Mouse (Mus musculus): Measurements from ENCODE around the gene Eml6. TPM values are rescaled to one million over a fixed set of nuclear protein-coding genes. Genes with fewer than 3 reads are reported as not detected.
A peak's percentile ranks its signal among the peaks of the same experiment; 100 is the strongest.
"Not testable (repeated sequence)": the region's sequence is repeated elsewhere in the genome, so short reads cannot be mapped to it uniquely, and the experiment has no call there.

The Eml6 gene
- polyA plus RNA-seq, 2 experiments, result 1.3 to 1.5 TPM

- WGBS, result 61% methylated on average over 3 of the region's 3 CpGs
- no peak for ATAC-seq (ENCODE audit: low FRiP score, low read depth)
- Histone ChIP-seq H3K27ac (replicated peaks; ENCODE audit: low read depth, low read length) (no peak overlapping the region), H3K4me1 (ENCODE audit: control insufficient read depth, insufficient read depth, low read length) (no peaks in the 10 kb centered on the region), H3K4me3 (replicated peaks; ENCODE audit: low read length) (no peak overlapping the region), H3K36me3 (ENCODE audit: control insufficient read depth, insufficient read depth, low read length) (no peaks in the 10 kb centered on the region), H3K4me2 (replicated peaks; ENCODE audit: low read depth, low read length, severe bottlenecking) (no peak overlapping the region), H3K9me3 (ENCODE audit: control insufficient read depth, low read length) (no peaks in the 10 kb centered on the region), H3K9ac (ENCODE audit: low read depth, low read length, severe bottlenecking) (no peak overlapping the region), H3K27me3 (ENCODE audit: control insufficient read depth, insufficient read depth, low read length) (no peaks in the 10 kb centered on the region)
- no peak for TF ChIP-seq POLR2A (IDR thresholded peaks at IDR 0.05; ENCODE audit: borderline replicate concordance, extremely low read depth, insufficient read depth, insufficient read length)
- DNase-seq (ENCODE audit: low spot score), result no peak
These were observed 148.6 kb downstream of the Eml6 start for GRCm38 (mm10) chr11:29877280-29877679.

- H3K27ac ChIP-seq (replicated peaks; ENCODE audit: low read depth, low read length); H3K36me3 ChIP-seq (ENCODE audit: control insufficient read depth, insufficient read depth, low read length); H3K9me3 ChIP-seq (ENCODE audit: control insufficient read depth, low read length); H3K4me1 ChIP-seq (ENCODE audit: control insufficient read depth, insufficient read depth, low read length); H3K4me3 ChIP-seq (replicated peaks; ENCODE audit: low read length); H3K9ac ChIP-seq (ENCODE audit: low read depth, low read length, severe bottlenecking); DNase-seq (ENCODE audit: low spot score); H3K4me2 ChIP-seq (replicated peaks; ENCODE audit: low read depth, low read length, severe bottlenecking); H3K27me3 ChIP-seq (ENCODE audit: control insufficient read depth, insufficient read depth, low read length); ATAC-seq (ENCODE audit: low FRiP score, low read depth): not testable (repeated sequence)
- 88% methylated on average over 1 of the region's 1 CpGs for WGBS
These were observed 151.1 kb downstream of the Eml6 start for GRCm38 (mm10) chr11:29874781-29875180.

GRCm38 (mm10) chr11:29870174-29870573 lies 155.7 kb downstream of the Eml6 start:
- Histone ChIP-seq H3K4me2 (replicated peaks; ENCODE audit: low read depth, low read length, severe bottlenecking) (no peak overlapping the region), H3K27ac (replicated peaks; ENCODE audit: low read depth, low read length) (no peak overlapping the region), H3K4me1 (ENCODE audit: control insufficient read depth, insufficient read depth, low read length) (no peaks in the 10 kb centered on the region), H3K9me3 (ENCODE audit: control insufficient read depth, low read length) (no peaks in the 10 kb centered on the region), H3K27me3 (ENCODE audit: control insufficient read depth, insufficient read depth, low read length) (no peaks in the 10 kb centered on the region), H3K36me3 (ENCODE audit: control insufficient read depth, insufficient read depth, low read length) (no peaks in the 10 kb centered on the region), H3K9ac (ENCODE audit: low read depth, low read length, severe bottlenecking) (no peak overlapping the region), H3K4me3 (replicated peaks; ENCODE audit: low read length) (no peak overlapping the region)
- WGBS, result 85% methylated on average over 2 of the region's 2 CpGs
- DNase-seq (ENCODE audit: low spot score), result no peak
- no peak for TF ChIP-seq POLR2A (IDR thresholded peaks at IDR 0.05; ENCODE audit: borderline replicate concordance, extremely low read depth, insufficient read depth, insufficient read length)
- no peak for ATAC-seq (ENCODE audit: low FRiP score, low read depth)

- Histone ChIP-seq H3K4me3 (replicated peaks; ENCODE audit: low read length) (no peak overlapping the region), H3K9ac (ENCODE audit: low read depth, low read length, severe bottlenecking) (no peak overlapping the region), H3K4me1 (ENCODE audit: control insufficient read depth, insufficient read depth, low read length) (no peaks in the 10 kb centered on the region), H3K27ac (replicated peaks; ENCODE audit: low read depth, low read length) (no peak overlapping the region), H3K36me3 (ENCODE audit: control insufficient read depth, insufficient read depth, low read length) (no peaks in the 10 kb centered on the region), H3K27me3 (ENCODE audit: control insufficient read depth, insufficient read depth, low read length) (no peaks in the 10 kb centered on the region), H3K4me2 (replicated peaks; ENCODE audit: low read depth, low read length, severe bottlenecking) (no peak overlapping the region), H3K9me3 (ENCODE audit: control insufficient read depth, low read length) (no peaks in the 10 kb centered on the region)
- DNase-seq (ENCODE audit: low spot score), result no peak
- no peak for ATAC-seq (ENCODE audit: low FRiP score, low read depth)
- no peak for TF ChIP-seq POLR2A (IDR thresholded peaks at IDR 0.05; ENCODE audit: borderline replicate concordance, extremely low read depth, insufficient read depth, insufficient read length)
These were observed 161.6 kb downstream of the Eml6 start for GRCm38 (mm10) chr11:29864269-29864668.

- TF ChIP-seq POLR2A (IDR thresholded peaks at IDR 0.05; ENCODE audit: borderline replicate concordance, extremely low read depth, insufficient read depth, insufficient read length), result no peak
These were observed 164.0 kb downstream of the Eml6 start for GRCm38 (mm10) chr11:29861750-29862397.

GRCm38 (mm10) chr11:29861040-29861439 lies 164.8 kb downstream of the Eml6 start:
- H3K4me3 ChIP-seq (replicated peaks; ENCODE audit: low read length), result no peak overlapping the region
- no peak overlapping the region for H3K9ac ChIP-seq (ENCODE audit: low read depth, low read length, severe bottlenecking)
- H3K36me3 ChIP-seq (ENCODE audit: control insufficient read depth, insufficient read depth, low read length), result no peaks in the 10 kb centered on the region
- H3K9me3 ChIP-seq (ENCODE audit: control insufficient read depth, low read length), result no peaks in the 10 kb centered on the region
- no peak overlapping the region for H3K27ac ChIP-seq (replicated peaks; ENCODE audit: low read depth, low read length)
- TF ChIP-seq POLR2A (IDR thresholded peaks at IDR 0.05; ENCODE audit: borderline replicate concordance, extremely low read depth, insufficient read depth, insufficient read length), result no peak
- DNase-seq (ENCODE audit: low spot score) (no peak), ATAC-seq (ENCODE audit: low FRiP score, low read depth) (no peak)
- no peak overlapping the region for H3K4me2 ChIP-seq (replicated peaks; ENCODE audit: low read depth, low read length, severe bottlenecking)
- 76% methylated on average over 2 of the region's 2 CpGs for WGBS
- no peaks in the 10 kb centered on the region for H3K27me3 ChIP-seq (ENCODE audit: control insufficient read depth, insufficient read depth, low read length)
- no peaks in the 10 kb centered on the region for H3K4me1 ChIP-seq (ENCODE audit: control insufficient read depth, insufficient read depth, low read length)

More at GRCm38 (mm10) chr11:29861750-29862397, 164.0 kb downstream of the Eml6 start:
- no peak for ATAC-seq (ENCODE audit: low FRiP score, low read depth)
- WGBS, result 47% methylated on average over 2 of the region's 2 CpGs
- no peak overlapping the region for H3K4me2 ChIP-seq (replicated peaks; ENCODE audit: low read depth, low read length, severe bottlenecking)
- no peaks in the 10 kb centered on the region for H3K4me1 ChIP-seq (ENCODE audit: control insufficient read depth, insufficient read depth, low read length)
- H3K4me3 ChIP-seq (replicated peaks; ENCODE audit: low read length), result no peak overlapping the region
- H3K9me3 ChIP-seq (ENCODE audit: control insufficient read depth, low read length), result no peaks in the 10 kb centered on the region
- H3K27ac ChIP-seq (replicated peaks; ENCODE audit: low read depth, low read length), result no peak overlapping the region
- no peak overlapping the region for H3K9ac ChIP-seq (ENCODE audit: low read depth, low read length, severe bottlenecking)
- peak; percentile 74 for DNase-seq (ENCODE audit: low spot score)
- no peaks in the 10 kb centered on the region for H3K36me3 ChIP-seq (ENCODE audit: control insufficient read depth, insufficient read depth, low read length)
- H3K27me3 ChIP-seq (ENCODE audit: control insufficient read depth, insufficient read depth, low read length), result no peaks in the 10 kb centered on the region
